Mouse (Mus musculus): ENCODE data around the gene Gm13288. TPM values are rescaled to one million over a fixed set of nuclear protein-coding genes. Genes with fewer than 3 reads are reported as not detected.
"Not testable (repeated sequence)": the region's sequence is repeated elsewhere in the genome, so short reads cannot be mapped to it uniquely, and the experiment has no call there.

The Gm13288 gene
- polyA plus RNA-seq, 1 experiment from 2014 or later: 0.08 TPM

DNA sequence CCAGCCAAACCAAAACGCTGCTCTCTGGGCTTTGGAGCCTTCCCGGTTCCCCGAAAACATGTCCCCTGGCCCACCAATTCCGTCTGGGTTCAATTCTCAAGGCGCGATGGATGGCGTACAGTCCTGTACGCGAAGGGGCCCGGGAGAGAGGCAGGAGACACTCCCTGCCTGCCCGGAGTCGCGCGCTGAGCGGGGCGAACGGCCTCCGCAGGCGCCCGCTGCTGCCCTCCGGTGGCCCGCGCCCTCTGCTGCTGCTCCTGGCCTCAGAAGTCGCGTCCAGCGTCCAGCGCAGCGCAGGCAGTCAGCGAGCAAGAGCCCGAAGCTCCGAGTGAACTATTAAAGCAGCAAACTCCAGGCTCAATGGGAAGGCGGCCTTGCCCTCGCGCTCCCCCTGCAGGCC lies 430 bp downstream of the Gm13288 start:
- H3K27ac ChIP-seq; H3K36me3 ChIP-seq; H3K4me1 ChIP-seq (replicated peaks); H3K9me3 ChIP-seq; H3K9ac ChIP-seq (replicated peaks); ATAC-seq (ENCODE audit: insufficient number of reproducible peaks, insufficient read depth, low FRiP score, low TSS enrichment, low read depth); H3K27me3 ChIP-seq: not testable (repeated sequence)
- Histone ChIP-seq H3K4me2 (peak overlapping the region; percentile 36; the same call in 1 of the 2 replicates), H3K4me3 (replicated peaks) (0 out of 2 replicates have a peak overlapping the region, but pooled peaks have one; percentile 26)
- WGBS: 0% methylated on average over 8 of the region's 34 CpGs

DNA sequence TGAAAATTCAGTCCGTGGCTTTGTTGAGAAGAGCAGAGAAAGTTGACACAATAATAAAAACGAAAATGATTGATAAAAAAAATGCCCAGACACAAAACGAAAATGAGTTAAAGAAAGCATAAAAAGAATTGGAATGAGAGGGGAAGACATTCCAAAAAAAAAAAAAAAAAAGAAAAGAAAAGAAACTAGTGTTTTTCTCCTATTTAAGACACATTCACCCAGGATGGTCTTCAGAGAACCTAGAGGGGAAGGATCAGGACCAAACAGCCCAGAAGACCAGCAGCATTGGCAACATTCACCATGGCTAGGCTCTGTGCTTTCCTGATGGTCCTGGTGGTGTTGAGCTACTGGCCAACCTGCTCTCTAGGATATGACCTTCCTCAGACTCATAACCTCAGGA lies 10.6 kb downstream of the Gm13288 start, which contains the start of gene Ifna7:
TSS of gene Ifna7 (plus strand) at position 301 of the 400 bp plus-strand sequence.
- no peak within 1 kb of the TSS for H3K27ac ChIP-seq
- H3K9ac ChIP-seq (replicated peaks): no peak within 1 kb of the TSS
- no peak for ATAC-seq (ENCODE audit: insufficient number of reproducible peaks, insufficient read depth, low FRiP score, low TSS enrichment, low read depth)
- WGBS: 66% methylated on average over 3 of the region's 3 CpGs
- no peaks in the 10 kb centered on the region for H3K9me3 ChIP-seq
- H3K4me3 ChIP-seq (replicated peaks): no peak within 1 kb of the TSS
- no peaks in the 10 kb centered on the region for H3K4me1 ChIP-seq (replicated peaks)
- no peak within 1 kb of the TSS for H3K4me2 ChIP-seq
- H3K27me3 ChIP-seq: no peaks in the 10 kb centered on the region; the same call in 1 of the 2 replicates
- H3K36me3 ChIP-seq: no peaks in the 10 kb centered on the region

DNA sequence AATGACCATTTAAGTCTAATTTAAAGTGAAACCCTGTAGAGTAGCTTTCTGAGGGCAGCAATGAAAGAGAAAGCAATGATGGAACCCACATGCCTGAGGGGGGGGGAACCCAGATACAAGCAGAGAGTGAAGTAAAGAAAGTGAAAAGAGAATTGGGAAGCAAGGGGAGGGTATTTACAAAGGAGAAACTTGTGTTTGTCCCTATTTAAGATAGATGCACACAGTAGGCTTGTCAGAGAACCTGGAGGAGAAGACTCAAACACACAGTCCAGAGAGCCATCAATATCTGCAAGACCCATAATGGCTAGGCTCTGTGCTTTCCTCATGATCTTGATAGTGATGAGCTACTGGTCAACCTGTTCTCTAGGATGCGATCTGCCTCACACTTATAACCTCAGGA lies 14.3 kb downstream of the Gm13288 start, which contains the start of gene Ifna11:
TSS of gene Ifna11 (plus strand) at position 301 of the 400 bp plus-strand sequence.
- no peak for ATAC-seq (ENCODE audit: insufficient number of reproducible peaks, insufficient read depth, low FRiP score, low TSS enrichment, low read depth)
- 83% methylated on average over 1 of the region's 1 CpGs for WGBS

DNA sequence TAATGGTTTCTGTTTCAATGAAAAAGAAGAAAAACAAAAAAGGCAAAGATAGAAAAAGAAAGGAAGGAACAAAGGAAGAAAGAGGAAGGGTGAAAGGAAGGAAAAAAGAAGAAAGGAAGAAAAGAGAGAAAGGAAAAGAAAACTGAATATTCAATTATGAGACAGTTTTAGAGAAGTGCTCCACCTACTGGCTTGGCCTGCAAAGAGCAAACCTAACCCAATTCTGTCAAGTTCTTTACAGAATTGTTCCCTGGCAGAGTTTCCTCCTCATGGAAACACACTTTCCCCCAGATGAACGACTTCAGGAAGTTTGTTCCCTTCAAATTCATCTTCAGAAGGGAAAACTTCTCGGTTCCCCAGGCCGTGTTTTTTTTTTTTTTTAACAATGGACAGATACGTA lies 17.7 kb downstream of the Gm13288 start:
- H3K9me3 ChIP-seq: no peaks in the 10 kb centered on the region
- 26% methylated on average over 4 of the region's 4 CpGs for WGBS
- H3K4me1 ChIP-seq (replicated peaks): no peaks in the 10 kb centered on the region
- no peaks in the 10 kb centered on the region for H3K27me3 ChIP-seq
- H3K36me3 ChIP-seq: no peaks in the 10 kb centered on the region
- H3K4me2 ChIP-seq: no peak overlapping the region
- H3K4me3 ChIP-seq (replicated peaks): no peak overlapping the region
- H3K27ac ChIP-seq: no peak overlapping the region
- no peak overlapping the region for H3K9ac ChIP-seq (replicated peaks)
- no peak for ATAC-seq (ENCODE audit: insufficient number of reproducible peaks, insufficient read depth, low FRiP score, low TSS enrichment, low read depth)

More for the DNA sequence above, 14.3 kb downstream of the Gm13288 start, which contains the start of gene Ifna11:
- H3K27ac ChIP-seq: no peak within 1 kb of the TSS
- H3K27me3 ChIP-seq: no peaks in the 10 kb centered on the region; the same call in 1 of the 2 replicates
- no peaks in the 10 kb centered on the region for H3K9me3 ChIP-seq
- no peaks in the 10 kb centered on the region for H3K36me3 ChIP-seq
- H3K4me1 ChIP-seq (replicated peaks): no peaks in the 10 kb centered on the region
- no peak within 1 kb of the TSS for H3K4me2 ChIP-seq
- no peak within 1 kb of the TSS for H3K4me3 ChIP-seq (replicated peaks)
- no peak within 1 kb of the TSS for H3K9ac ChIP-seq (replicated peaks)

DNA sequence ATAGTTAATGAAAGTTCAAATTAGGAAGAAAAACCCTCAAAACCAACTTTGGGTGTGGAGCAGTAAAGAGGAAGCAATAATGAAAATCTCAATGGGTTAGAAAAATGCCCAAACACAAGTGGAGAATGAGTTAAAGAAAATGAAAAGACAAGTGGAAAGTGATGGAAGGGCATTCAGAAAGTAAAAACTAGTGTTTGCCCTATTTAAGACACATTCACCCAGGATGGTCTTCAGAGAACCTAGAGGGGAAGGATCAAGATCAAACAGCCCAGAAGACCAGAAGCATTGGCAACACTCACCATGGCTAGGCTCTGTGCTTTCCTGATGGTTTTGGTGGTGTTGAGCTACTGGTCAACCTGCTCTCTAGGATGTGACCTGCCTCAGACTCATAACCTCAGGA lies 21.8 kb downstream of the Gm13288 start, which contains the start of gene Ifna6:
TSS of gene Ifna6 (plus strand) at position 301 of the 400 bp plus-strand sequence.
- not testable (repeated sequence) for H3K9me3 ChIP-seq; H3K27me3 ChIP-seq; H3K27ac ChIP-seq; H3K4me2 ChIP-seq; H3K36me3 ChIP-seq; H3K9ac ChIP-seq (replicated peaks); ATAC-seq (ENCODE audit: insufficient number of reproducible peaks, insufficient read depth, low FRiP score, low TSS enrichment, low read depth); H3K4me1 ChIP-seq (replicated peaks); H3K4me3 ChIP-seq (replicated peaks)

DNA sequence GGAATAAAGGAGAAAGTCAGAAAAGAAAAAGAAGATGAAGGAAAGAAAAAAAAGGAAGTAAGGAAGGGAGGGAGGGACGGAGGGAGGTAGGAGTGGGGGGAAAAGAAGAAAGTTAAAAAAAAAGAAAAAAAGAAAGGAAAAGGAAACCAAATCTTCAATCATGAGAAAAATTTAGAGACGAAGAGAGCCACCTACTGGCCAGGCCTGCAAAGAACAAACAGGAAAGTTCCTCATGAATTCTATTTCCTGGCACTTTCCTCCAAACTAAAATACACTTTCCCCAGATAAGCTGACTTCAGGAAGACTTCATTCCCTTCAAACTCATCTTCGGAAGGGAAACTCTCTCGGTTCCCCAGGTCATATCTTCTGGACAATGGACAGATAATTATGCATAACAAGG lies 25.2 kb downstream of the Gm13288 start:
- no peak overlapping the region for H3K4me2 ChIP-seq
- H3K4me1 ChIP-seq (replicated peaks): no peaks in the 10 kb centered on the region
- H3K9me3 ChIP-seq: no peaks in the 10 kb centered on the region
- ATAC-seq (ENCODE audit: insufficient number of reproducible peaks, insufficient read depth, low FRiP score, low TSS enrichment, low read depth): no peak
- H3K9ac ChIP-seq (replicated peaks): no peak overlapping the region
- H3K27me3 ChIP-seq: no peaks in the 10 kb centered on the region
- WGBS: 34% methylated on average over 4 of the region's 4 CpGs
- no peaks in the 10 kb centered on the region for H3K36me3 ChIP-seq
- no peak overlapping the region for H3K4me3 ChIP-seq (replicated peaks)
- H3K27ac ChIP-seq: no peak overlapping the region

DNA sequence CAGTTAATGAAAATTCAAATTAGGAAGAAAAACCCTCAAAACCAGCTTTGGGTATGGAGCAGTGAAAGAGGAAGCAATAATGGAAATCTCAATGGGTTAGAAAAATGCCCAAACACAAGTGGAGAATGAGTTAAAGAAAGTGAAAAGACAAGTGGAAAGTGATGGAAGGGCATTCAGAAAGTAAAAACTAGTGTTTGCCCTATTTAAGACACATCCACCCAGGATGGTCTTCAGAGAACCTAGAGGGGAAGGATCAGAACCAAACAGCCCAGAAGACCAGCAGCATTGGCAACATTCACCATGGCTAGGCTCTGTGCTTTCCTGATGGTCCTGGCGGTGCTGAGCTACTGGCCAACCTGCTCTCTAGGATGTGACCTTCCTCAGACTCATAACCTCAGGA lies 29.9 kb downstream of the Gm13288 start, which contains the start of gene Ifna5:
TSS of gene Ifna5 (plus strand) at position 301 of the 400 bp plus-strand sequence.
- H3K27ac ChIP-seq, H3K27me3 ChIP-seq: not testable (repeated sequence)
- WGBS: 80% methylated on average over 1 of the region's 1 CpGs

DNA sequence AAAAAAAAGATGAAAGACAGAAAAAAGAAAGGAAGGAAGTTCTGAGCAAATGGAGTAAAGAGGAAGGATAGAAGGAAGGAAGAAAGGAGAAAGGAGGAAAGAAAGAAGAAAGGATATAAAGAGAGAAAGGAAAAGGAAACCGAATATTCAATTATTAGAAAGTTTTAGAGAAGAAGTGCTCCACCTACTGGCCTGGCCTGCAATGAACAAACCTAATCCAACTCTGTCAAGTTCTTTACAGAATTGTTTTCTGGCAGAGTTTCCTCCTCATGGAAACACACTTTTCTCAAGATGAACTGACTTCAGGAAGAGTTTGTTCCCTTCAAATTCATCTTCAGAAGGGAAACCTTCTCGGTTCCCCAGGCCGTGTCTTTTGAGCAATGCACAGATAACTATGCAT lies 33.5 kb downstream of the Gm13288 start:
- Histone ChIP-seq H3K9ac (replicated peaks) (no peak overlapping the region), H3K27me3 (no peaks in the 10 kb centered on the region), H3K4me2 (no peak overlapping the region), H3K27ac (no peak overlapping the region), H3K9me3 (no peaks in the 10 kb centered on the region), H3K36me3 (no peaks in the 10 kb centered on the region), H3K4me1 (replicated peaks) (no peaks in the 10 kb centered on the region), H3K4me3 (replicated peaks) (no peak overlapping the region)
- WGBS: 48% methylated on average over 3 of the region's 3 CpGs
- no peak for ATAC-seq (ENCODE audit: insufficient number of reproducible peaks, insufficient read depth, low FRiP score, low TSS enrichment, low read depth)

More for the DNA sequence above, 29.9 kb downstream of the Gm13288 start, which contains the start of gene Ifna5:
- not testable (repeated sequence) for H3K9me3 ChIP-seq; H3K4me3 ChIP-seq (replicated peaks); H3K4me1 ChIP-seq (replicated peaks); H3K36me3 ChIP-seq; ATAC-seq (ENCODE audit: insufficient number of reproducible peaks, insufficient read depth, low FRiP score, low TSS enrichment, low read depth); H3K4me2 ChIP-seq; H3K9ac ChIP-seq (replicated peaks)

DNA sequence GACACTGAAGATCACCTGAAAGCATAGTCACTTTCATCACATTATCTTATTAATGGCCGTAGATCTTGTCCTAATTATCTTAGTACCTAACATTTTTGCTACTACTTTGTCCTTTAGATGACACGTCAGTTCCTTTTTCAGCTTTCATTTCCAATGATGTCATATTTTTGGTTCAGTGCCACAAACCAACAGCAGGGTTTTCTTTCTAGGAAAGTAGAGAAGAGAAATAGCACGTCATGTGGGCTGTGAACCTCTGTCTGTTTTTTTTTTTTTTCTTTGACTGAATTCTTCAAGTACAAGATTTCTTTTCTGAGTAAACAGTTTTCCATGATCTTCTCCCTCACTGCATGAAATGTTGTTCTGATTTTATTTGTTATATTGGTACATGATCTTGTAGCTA lies 34.7 kb downstream of the Gm13288 start:
- H3K4me2 ChIP-seq: no peak overlapping the region
- H3K4me3 ChIP-seq (replicated peaks): no peak overlapping the region
- no peaks in the 10 kb centered on the region for H3K4me1 ChIP-seq (replicated peaks)
- H3K9me3 ChIP-seq: no peaks in the 10 kb centered on the region
- no peak overlapping the region for H3K27ac ChIP-seq
- WGBS: 84% methylated on average over 3 of the region's 3 CpGs
- ATAC-seq (ENCODE audit: insufficient number of reproducible peaks, insufficient read depth, low FRiP score, low TSS enrichment, low read depth): no peak
- no peaks in the 10 kb centered on the region for H3K36me3 ChIP-seq
- H3K27me3 ChIP-seq: no peaks in the 10 kb centered on the region
- H3K9ac ChIP-seq (replicated peaks): no peak overlapping the region

DNA sequence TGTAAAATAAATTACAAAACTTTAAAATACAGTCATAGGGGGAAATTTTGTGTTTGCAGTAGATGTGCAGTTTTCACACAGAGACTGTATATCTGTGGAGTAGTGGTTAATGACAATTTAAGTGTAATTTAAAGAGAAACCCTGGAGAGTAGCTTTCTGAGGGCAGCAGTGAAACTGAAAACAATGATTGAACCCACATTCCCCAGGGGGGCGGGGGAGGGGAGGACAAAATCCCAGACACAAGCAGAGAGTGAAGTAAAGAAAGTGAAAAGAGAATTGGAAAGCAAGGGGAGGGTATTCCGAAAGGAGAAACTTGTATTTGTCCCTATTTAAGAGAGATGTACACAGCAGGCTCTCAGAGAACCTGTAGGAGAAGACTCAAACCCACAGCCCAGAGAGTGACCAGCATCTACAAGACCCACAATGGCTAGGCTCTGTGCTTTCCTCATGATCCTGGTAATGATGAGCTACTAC lies 36.1 kb downstream of the Gm13288 start, which contains the start of gene Ifna4:
TSS of gene Ifna4 (plus strand) at position 424 of the 474 bp plus-strand sequence.
- no peak within 1 kb of the TSS for H3K4me2 ChIP-seq
- no peaks in the 10 kb centered on the region for H3K27me3 ChIP-seq
- H3K4me1 ChIP-seq (replicated peaks): no peaks in the 10 kb centered on the region
- H3K9ac ChIP-seq (replicated peaks): no peak within 1 kb of the TSS
- WGBS: 55% methylated on average over 2 of the region's 2 CpGs
- no peak for ATAC-seq (ENCODE audit: insufficient number of reproducible peaks, insufficient read depth, low FRiP score, low TSS enrichment, low read depth)
- H3K9me3 ChIP-seq: no peaks in the 10 kb centered on the region
- H3K4me3 ChIP-seq (replicated peaks): no peak within 1 kb of the TSS
- H3K36me3 ChIP-seq: no peaks in the 10 kb centered on the region
- H3K27ac ChIP-seq: no peak within 1 kb of the TSS

DNA sequence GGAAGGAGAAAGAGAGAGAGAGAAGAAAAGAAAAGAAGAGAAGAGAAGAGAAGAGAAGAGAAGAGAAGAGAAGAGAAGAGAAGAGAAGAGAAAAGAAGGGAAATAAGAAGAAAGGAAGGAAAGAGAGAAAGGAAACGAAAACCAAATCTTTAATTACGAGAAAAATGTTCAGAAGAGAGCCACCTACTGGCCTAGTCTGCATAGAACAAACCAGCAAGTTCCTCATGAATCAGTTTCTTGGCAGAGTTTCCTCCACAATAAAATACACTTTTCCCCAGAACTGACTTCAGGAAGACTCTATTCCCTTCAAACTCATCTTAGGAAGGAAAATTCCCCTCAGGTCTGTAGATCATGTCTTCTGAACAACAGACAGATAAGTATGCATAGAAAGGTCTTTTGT lies 40.0 kb downstream of the Gm13288 start:
- H3K4me3 ChIP-seq (replicated peaks): no peak overlapping the region
- H3K27me3 ChIP-seq: no peaks in the 10 kb centered on the region
- H3K27ac ChIP-seq: no peak overlapping the region
- no peaks in the 10 kb centered on the region for H3K9me3 ChIP-seq
- no peaks in the 10 kb centered on the region for H3K36me3 ChIP-seq
- WGBS: 59% methylated on average over 2 of the region's 2 CpGs
- H3K4me1 ChIP-seq (replicated peaks): no peaks in the 10 kb centered on the region
- H3K9ac ChIP-seq (replicated peaks): no peak overlapping the region
- no peak overlapping the region for H3K4me2 ChIP-seq
- no peak for ATAC-seq (ENCODE audit: insufficient number of reproducible peaks, insufficient read depth, low FRiP score, low TSS enrichment, low read depth)

DNA sequence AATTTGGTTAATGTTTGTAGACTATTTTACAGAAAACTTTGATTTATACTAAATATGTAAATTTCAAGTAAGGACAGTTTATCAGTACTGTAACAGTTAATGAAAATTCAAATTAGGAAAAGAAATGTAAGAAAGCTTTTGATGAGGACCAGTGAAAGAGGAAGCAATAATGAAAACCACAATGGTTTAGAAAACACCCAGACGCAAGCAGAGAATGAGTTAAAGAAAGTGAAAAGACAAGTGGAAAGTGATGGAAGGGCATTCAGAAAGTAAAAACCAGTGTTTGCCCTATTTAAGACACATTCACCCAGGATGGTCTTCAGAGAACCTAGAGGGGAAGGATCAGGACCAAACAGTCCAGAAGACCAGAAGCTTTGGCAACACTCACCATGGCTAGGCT lies 44.4 kb downstream of the Gm13288 start, which contains the start of gene Ifna1:
TSS of gene Ifna1 (plus strand) at position 390 of the 400 bp plus-strand sequence.
- H3K36me3 ChIP-seq: no peaks in the 10 kb centered on the region
- no peaks in the 10 kb centered on the region for H3K27me3 ChIP-seq
- no peak within 1 kb of the TSS for H3K4me2 ChIP-seq
- no peak within 1 kb of the TSS for H3K27ac ChIP-seq
- no peaks in the 10 kb centered on the region for H3K4me1 ChIP-seq (replicated peaks)
- ATAC-seq (ENCODE audit: insufficient number of reproducible peaks, insufficient read depth, low FRiP score, low TSS enrichment, low read depth): no peak
- no peak within 1 kb of the TSS for H3K9ac ChIP-seq (replicated peaks)
- H3K4me3 ChIP-seq (replicated peaks): no peak within 1 kb of the TSS
- 80% methylated on average over 1 of the region's 1 CpGs for WGBS
- H3K9me3 ChIP-seq: no peaks in the 10 kb centered on the region
